Mouse (Mus musculus) spleen, adult 2 months (tissue): ENCODE results near the gene Pld4.

Experiments
- CTCF ChIP-seq: fragments of 200-500 bp; IDR thresholded peaks from 2 replicates; pipeline ENCODE4 v1.5.1; 2011; ENCODE audit warnings: mild to moderate bottlenecking, inconsistent platforms; ENCODE audit not compliant: insufficient read depth, insufficient read length, insufficient replicate concordance; ENCODE audit errors: extremely low read depth
- POLR2A ChIP-seq: fragments of 200-500 bp; IDR thresholded peaks from 2 replicates; pipeline ENCODE4 v1.6.1; 2011; ENCODE audit warnings: low read depth, low read length, inconsistent platforms

DNA sequence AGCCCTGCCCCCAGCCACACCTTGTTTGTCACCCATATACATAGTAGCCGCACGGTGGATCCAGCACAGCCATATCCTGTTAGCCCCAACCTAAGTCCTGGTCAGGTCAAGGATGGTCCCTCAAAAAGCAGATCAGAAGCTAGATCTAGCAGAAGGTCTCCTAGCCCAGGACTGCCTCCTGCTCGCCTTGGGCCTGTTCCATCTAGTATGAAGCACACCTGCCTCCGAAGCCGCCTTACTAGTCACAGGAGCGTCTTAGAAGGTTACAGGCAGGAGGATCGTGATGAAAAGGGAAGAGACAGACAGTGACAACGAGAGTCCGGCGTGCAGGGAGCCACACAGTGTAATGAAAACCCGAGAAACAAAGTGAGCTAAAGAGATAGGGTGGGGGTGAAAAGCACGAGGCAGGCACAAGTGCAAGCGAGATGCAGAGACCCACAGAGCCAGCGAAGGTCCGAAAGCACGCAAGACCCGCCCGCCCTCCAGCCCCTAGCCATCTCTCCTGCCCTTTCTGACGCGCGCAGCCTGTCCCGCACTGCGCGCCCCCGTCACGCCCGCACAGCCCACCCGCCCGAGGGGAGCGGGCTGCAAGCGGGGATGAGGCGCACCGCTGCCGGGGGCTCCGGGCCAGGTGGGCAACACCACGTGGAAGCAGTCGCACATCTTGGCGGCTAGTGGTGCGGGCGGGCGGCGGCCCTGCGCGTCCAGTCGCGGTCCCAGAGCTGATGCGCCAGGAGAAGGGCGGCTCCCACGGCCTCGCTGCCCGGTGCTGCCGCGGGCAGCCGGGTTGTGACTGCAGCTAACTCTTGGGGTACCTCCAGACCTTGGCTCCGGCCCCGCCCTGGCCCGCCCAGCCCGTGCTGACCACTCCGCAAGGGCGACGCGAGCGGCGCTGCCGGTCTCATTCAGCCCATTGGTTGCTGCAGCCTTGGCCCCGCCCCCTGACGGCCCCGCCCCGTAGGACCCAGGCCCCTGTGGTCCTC lies 41.7 kb downstream of the Pld4 start, which contains the start of gene Ahnak2:
- no peak for TF ChIP-seq POLR2A
- no peak for TF ChIP-seq CTCF
